Mouse (Mus musculus) limb, embryonic 13.5 days (tissue): ENCODE data around the gene Lrp5. TPM values are rescaled to one million over a fixed set of nuclear protein-coding genes. Genes with fewer than 3 reads are reported as not detected.

ENCODE experiments used
- ATAC-seq: fragments of 200-750 bp; cut with Nextera tagmentation; 2 replicates; pipeline ENCODE4 v1.8.0; 2017; ENCODE audit warnings: low read depth, moderate number of reproducible peaks, moderate TSS enrichment; ENCODE audit not compliant: low FRiP score
- H3K27ac ChIP-seq: fragments of 300-500 bp; sonication (generic); 2 replicates; pipeline ENCODE4 v1.5.1; 2015; ENCODE audit warnings: inconsistent platforms, mild to moderate bottlenecking, moderate library complexity
- H3K27me3 ChIP-seq: fragments of 300-500 bp; sonication (generic); 2 replicates; pipeline ENCODE4 v1.6.1; 2015; ENCODE audit warnings: mild to moderate bottlenecking, inconsistent platforms
- H3K36me3 ChIP-seq: fragments of 300-500 bp; sonication (generic); 2 replicates; pipeline ENCODE4 v1.6.1; 2015; ENCODE audit warnings: inconsistent platforms, mild to moderate bottlenecking, moderate library complexity
- H3K4me1 ChIP-seq: fragments of 300-500 bp; sonication (generic); 2 replicates; pipeline ENCODE4 v1.6.1; 2015; ENCODE audit warnings: inconsistent platforms
- H3K4me2 ChIP-seq: fragments of 300-500 bp; sonication (generic); replicated peaks from 2 replicates; pipeline ENCODE4 v1.6.1; 2015; ENCODE audit warnings: inconsistent platforms, mild to moderate bottlenecking, moderate library complexity
- H3K4me3 ChIP-seq: fragments of 300-500 bp; sonication (generic); 2 replicates; pipeline ENCODE4 v1.5.1; 2015; ENCODE audit warnings: moderate library complexity, mild to moderate bottlenecking, inconsistent platforms
- H3K9ac ChIP-seq: fragments of 300-500 bp; sonication (generic); 2 replicates; pipeline ENCODE4 v1.6.1; 2015; ENCODE audit warnings: mild to moderate bottlenecking, inconsistent platforms
- H3K9me3 ChIP-seq: fragments of 300-500 bp; sonication (generic); 2 replicates; pipeline ENCODE4 v1.6.1; 2016; ENCODE audit warnings: inconsistent platforms
- WGBS: fragments of 180-500 bp; shearing (Covaris S2); methylation state at CpG from one replicate; pipeline ENCODE4 v1.1.7; 2015; 5-methylcytosine and 5-hydroxymethylcytosine counted together
- polyA plus RNA-seq: library from polyadenylated mRNA; unstranded; fragments of >200 nt; fragmentation: Nextera tagmentation; extraction: Ambion mirVana; gene quantifications from 2 replicates; pipeline ENCODE4 v1.2.1, GENCODE M21; 2015

The Lrp5 gene
- polyA plus RNA-seq, 1 experiment from 2014 or later: 7.1 TPM

- no peak for ATAC-seq
- Histone ChIP-seq H3K27me3 (no peaks in the 10 kb centered on the region), H3K27ac (peak overlapping the region; percentile 88; the same call in 1 of the 2 replicates), H3K9me3 (no peaks in the 10 kb centered on the region), H3K9ac (peak overlapping the region; percentile 87), H3K4me1 (peaks cover 22% of the 10 kb centered on the region), H3K4me3 (peak overlapping the region; percentile 86), H3K36me3 (peaks cover 19% of the 10 kb centered on the region), H3K4me2 (peak overlapping the region; percentile 73)
- 35% methylated on average over 10 of the region's 10 CpGs for WGBS
Observed at GRCm38 (mm10) chr19:3709013-3709787, 22.8 kb upstream of the Lrp5 start.

DNA sequence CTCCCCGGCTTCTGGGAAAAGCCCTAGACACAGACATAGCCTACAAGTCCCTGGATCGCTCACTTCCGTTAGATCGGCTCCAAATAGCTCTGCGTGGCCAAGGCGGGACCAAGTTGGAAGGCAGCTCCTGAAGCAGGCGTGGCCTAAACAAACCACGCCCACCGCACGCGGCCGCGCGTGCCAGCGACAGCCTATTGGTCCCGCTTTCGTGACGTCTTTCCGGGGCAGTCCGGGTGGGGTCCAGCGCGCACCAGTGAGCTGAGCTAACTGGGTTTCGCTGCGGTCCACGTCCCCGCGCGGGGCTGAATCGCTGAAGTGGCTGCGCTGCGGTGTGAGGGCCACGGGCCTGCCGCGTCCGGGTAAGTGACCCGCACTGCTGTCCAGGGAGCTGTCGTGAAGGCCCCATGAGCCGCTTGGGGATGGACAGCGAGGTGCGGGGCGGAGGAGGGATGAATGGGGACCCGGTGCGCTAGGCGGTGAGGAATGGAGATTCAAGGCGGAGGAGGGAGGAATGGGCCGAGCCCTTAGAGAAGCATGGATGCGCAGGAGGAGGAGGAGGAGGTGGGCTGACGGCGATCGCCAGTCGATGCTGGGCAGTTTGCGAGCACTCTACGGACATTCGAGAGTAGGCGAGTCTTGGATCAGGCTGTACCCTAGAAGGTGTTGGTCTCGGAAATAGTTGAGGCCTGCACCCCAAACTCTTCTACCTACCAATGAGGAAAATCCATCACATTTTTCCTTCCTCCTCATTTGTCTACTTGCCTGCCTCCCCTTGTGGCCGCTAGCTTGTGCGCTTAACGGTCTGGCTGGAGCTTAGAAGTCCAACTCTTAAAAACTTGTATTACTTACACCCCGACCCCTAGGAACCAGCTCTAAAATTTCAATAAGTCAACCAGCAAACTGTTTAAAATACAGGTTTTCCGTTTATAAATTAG lies 22.0 kb upstream of the Lrp5 start, which contains the start of gene 1810055G02Rik:
Gene 1810055G02Rik (plus strand): TSS at position 216 of the 935 bp plus-strand sequence.
- Histone ChIP-seq H3K9me3 (no peaks in the 10 kb centered on the region), H3K4me3 (peak within 1 kb of the TSS; percentile 86), H3K27ac (peak within 1 kb of the TSS; percentile 88), H3K36me3 (peaks cover 12% of the 10 kb centered on the region), H3K9ac (peak within 1 kb of the TSS; percentile 87), H3K4me1 (peaks cover 22% of the 10 kb centered on the region), H3K27me3 (no peaks in the 10 kb centered on the region), H3K4me2 (peak within 1 kb of the TSS; percentile 73)
- under 1% methylated on average over 61 of the region's 61 CpGs for WGBS
- peak; percentile 97 for ATAC-seq

DNA sequence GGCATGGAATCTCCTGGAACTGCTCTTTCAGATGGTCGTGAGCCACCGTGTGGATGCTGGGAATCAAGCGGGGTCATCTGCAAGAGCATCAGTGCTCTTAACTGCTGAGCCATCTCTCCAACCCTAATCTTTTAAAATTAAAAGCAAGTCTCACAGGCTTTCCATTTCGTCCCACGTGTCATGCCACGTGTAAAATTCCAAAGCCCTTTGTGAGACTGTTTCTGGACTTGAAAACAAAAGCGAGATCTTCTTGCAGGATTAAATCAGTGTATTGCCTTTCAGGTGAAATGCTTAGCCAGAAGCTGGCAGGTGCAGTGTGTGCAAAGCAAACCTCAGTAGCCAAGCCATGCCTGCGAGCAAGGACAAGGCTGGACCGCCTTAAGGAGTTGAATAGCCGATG lies 21.2 kb upstream of the Lrp5 start:
- Histone ChIP-seq H3K27me3 (no peaks in the 10 kb centered on the region), H3K4me2 (peak overlapping the region; percentile 73), H3K9ac (peak overlapping the region; percentile 79), H3K36me3 (peaks cover 12% of the 10 kb centered on the region), H3K9me3 (no peaks in the 10 kb centered on the region), H3K4me1 (peaks cover 22% of the 10 kb centered on the region), H3K27ac (peak overlapping the region; percentile 88), H3K4me3 (peak overlapping the region; percentile 86)
- no peak for ATAC-seq
- WGBS: 34% methylated on average over 10 of the region's 10 CpGs

DNA sequence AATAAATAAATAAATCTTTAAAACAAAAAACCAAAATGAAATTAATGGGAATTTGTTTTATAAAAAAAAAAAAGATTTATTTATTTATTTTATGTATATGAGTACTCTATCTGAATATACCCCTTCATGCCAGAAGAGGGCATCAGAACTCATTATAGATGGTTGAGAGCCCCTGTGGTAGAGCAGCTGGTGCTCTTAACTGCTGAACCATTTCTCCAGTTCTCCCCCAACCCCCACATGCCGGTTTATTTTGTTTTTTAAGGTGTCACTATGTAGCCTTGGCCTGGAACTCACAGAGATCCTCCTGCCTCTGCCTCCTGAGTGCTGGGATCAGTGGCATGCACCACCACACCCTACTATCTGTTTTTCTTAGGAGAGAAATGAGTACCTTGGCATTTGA lies 19.9 kb upstream of the Lrp5 start:
- peaks cover 22% of the 10 kb centered on the region for H3K4me1 ChIP-seq
- H3K9me3 ChIP-seq: no peaks in the 10 kb centered on the region
- no peak for ATAC-seq
- no peak overlapping the region for H3K4me2 ChIP-seq
- no peak overlapping the region for H3K27ac ChIP-seq
- peaks cover 4% of the 10 kb centered on the region for H3K36me3 ChIP-seq
- no peak overlapping the region for H3K4me3 ChIP-seq
- no peak overlapping the region for H3K9ac ChIP-seq
- H3K27me3 ChIP-seq: no peaks in the 10 kb centered on the region
- 50% methylated on average over 1 of the region's 1 CpGs for WGBS

DNA sequence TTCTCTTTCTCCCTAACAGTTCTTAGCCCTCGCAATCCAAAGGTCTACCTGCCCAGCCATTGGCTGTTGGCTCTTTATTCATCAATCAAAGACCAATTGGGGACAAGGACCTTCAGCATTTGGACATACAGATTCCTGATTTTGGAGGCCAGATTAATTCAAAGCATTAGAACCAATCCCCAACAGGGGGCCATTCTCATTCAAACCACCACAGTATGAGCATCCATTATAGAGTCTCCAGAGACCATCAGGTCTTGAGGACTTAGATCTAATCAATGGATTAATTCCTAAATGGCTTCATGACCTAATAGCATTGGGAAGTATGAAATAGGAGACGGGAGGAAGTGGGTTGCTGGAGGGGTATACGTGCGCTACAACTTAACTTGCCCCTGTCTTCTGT lies 16.1 kb upstream of the Lrp5 start:
- ATAC-seq: no peak
- Histone ChIP-seq H3K4me1 (peaks cover 1% of the 10 kb centered on the region; the same call in 1 of the 2 replicates), H3K9me3 (no peaks in the 10 kb centered on the region), H3K27me3 (no peaks in the 10 kb centered on the region), H3K4me2 (no peak overlapping the region), H3K9ac (no peak overlapping the region), H3K36me3 (no peaks in the 10 kb centered on the region), H3K4me3 (no peak overlapping the region), H3K27ac (no peak overlapping the region)
- 84% methylated on average over 4 of the region's 4 CpGs for WGBS

- WGBS: 40% methylated on average over 6 of the region's 6 CpGs
- H3K4me3 ChIP-seq: no peak overlapping the region
- H3K4me2 ChIP-seq: no peak overlapping the region
- no peaks in the 10 kb centered on the region for H3K27me3 ChIP-seq
- H3K27ac ChIP-seq: no peak overlapping the region
- H3K9me3 ChIP-seq: no peaks in the 10 kb centered on the region
- peak; percentile 61; the same call in 1 of the 2 replicates for ATAC-seq
- no peaks in the 10 kb centered on the region for H3K4me1 ChIP-seq
- no peaks in the 10 kb centered on the region for H3K36me3 ChIP-seq
- no peak overlapping the region for H3K9ac ChIP-seq
Observed at GRCm38 (mm10) chr19:3699508-3700438, 13.4 kb upstream of the Lrp5 start.

GRCm38 (mm10) chr19:3698035-3698434 lies 11.7 kb upstream of the Lrp5 start:
- no peak overlapping the region for H3K9ac ChIP-seq
- no peak overlapping the region for H3K27ac ChIP-seq
- H3K9me3 ChIP-seq: no peaks in the 10 kb centered on the region
- H3K36me3 ChIP-seq: no peaks in the 10 kb centered on the region
- no peaks in the 10 kb centered on the region for H3K4me1 ChIP-seq
- H3K27me3 ChIP-seq: no peaks in the 10 kb centered on the region
- WGBS: 85% methylated on average over 7 of the region's 7 CpGs
- no peak overlapping the region for H3K4me2 ChIP-seq
- ATAC-seq: no peak
- no peak overlapping the region for H3K4me3 ChIP-seq

DNA sequence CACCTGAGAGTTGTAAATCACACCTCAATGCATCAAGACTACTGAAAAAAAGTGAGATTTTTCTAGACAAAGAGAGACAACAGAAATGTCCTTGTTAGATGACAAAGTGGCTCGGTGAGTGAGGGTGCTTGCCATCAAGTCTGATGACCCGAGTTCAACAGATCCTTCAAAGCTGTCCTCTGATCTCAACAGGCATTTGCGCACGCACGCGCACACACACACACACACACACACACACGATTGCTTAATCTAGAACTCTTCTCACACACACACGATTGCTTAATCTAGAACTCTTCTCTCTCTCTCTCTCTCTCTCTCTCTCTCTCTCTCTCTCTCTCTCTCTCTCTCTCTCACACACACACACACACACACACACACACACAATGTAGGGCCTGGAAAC lies 9.6 kb upstream of the Lrp5 start:
- no peak overlapping the region for H3K9ac ChIP-seq
- WGBS: 90% methylated on average over 8 of the region's 8 CpGs
- H3K4me2 ChIP-seq: no peak overlapping the region
- H3K4me3 ChIP-seq: no peak overlapping the region
- no peak for ATAC-seq
- no peaks in the 10 kb centered on the region for H3K27me3 ChIP-seq
- no peaks in the 10 kb centered on the region for H3K36me3 ChIP-seq
- no peaks in the 10 kb centered on the region for H3K9me3 ChIP-seq
- no peaks in the 10 kb centered on the region for H3K4me1 ChIP-seq
- no peak overlapping the region for H3K27ac ChIP-seq

DNA sequence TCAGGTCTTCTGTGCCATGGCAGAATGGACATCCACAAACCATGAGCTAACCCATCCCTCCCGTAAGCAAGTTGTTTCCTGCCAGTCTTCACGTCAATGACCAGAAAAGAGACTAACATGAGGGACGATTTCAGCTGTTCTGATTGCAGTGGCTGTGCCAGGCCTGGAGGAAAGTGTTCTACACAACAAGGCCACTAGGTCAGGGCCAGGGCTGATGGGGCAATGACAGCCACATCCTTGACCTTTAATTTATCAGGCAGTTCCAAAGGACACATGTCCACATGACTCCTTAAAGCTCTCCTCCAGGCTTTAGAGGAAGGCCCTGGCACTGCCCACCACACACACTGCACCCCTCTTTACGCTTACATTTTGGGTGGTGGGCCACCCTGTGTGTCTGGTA lies 9.1 kb upstream of the Lrp5 start:
- H3K4me3 ChIP-seq: no peak overlapping the region
- H3K36me3 ChIP-seq: no peaks in the 10 kb centered on the region
- no peak overlapping the region for H3K27ac ChIP-seq
- no peak overlapping the region for H3K4me2 ChIP-seq
- H3K4me1 ChIP-seq: no peaks in the 10 kb centered on the region
- no peaks in the 10 kb centered on the region for H3K9me3 ChIP-seq
- WGBS: 80% methylated on average over 4 of the region's 4 CpGs
- no peaks in the 10 kb centered on the region for H3K27me3 ChIP-seq
- no peak for ATAC-seq
- no peak overlapping the region for H3K9ac ChIP-seq

DNA sequence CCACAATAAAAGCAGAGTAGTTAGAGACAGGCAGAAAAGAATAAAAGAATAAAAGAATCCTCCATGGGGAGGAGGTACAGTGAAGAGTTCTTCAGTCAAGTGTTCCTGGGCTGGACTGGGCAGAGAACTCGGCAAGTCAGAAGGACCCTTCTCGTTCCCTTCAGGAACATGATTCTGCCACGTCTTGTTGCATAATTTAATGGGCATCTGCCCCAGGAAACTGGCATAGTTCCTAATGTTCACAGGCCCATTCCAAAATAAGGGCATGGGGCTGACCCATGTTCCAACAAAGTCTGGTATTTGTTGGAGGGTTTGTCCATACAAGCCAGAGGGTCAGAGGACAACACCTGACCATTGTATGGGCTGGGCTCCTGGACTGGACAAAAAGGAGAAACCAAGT lies 8.6 kb upstream of the Lrp5 start:
- no peak for ATAC-seq
- no peaks in the 10 kb centered on the region for H3K27me3 ChIP-seq
- 80% methylated on average over 3 of the region's 3 CpGs for WGBS
- no peak overlapping the region for H3K27ac ChIP-seq
- no peak overlapping the region for H3K9ac ChIP-seq
- no peaks in the 10 kb centered on the region for H3K9me3 ChIP-seq
- no peak overlapping the region for H3K4me2 ChIP-seq
- no peak overlapping the region for H3K4me3 ChIP-seq
- H3K36me3 ChIP-seq: no peaks in the 10 kb centered on the region
- H3K4me1 ChIP-seq: no peaks in the 10 kb centered on the region

- Histone ChIP-seq H3K4me1 (no peaks in the 10 kb centered on the region), H3K9me3 (no peaks in the 10 kb centered on the region), H3K4me3 (no peak overlapping the region), H3K27ac (no peak overlapping the region), H3K9ac (no peak overlapping the region), H3K27me3 (no peaks in the 10 kb centered on the region), H3K4me2 (no peak overlapping the region), H3K36me3 (no peaks in the 10 kb centered on the region)
- 86% methylated on average over 2 of the region's 2 CpGs for WGBS
- ATAC-seq: no peak
Observed at GRCm38 (mm10) chr19:3694476-3694875, 8.1 kb upstream of the Lrp5 start.
